Mouse (Mus musculus): ENCODE data around the gene Uhrf1bp1l.

DNA sequence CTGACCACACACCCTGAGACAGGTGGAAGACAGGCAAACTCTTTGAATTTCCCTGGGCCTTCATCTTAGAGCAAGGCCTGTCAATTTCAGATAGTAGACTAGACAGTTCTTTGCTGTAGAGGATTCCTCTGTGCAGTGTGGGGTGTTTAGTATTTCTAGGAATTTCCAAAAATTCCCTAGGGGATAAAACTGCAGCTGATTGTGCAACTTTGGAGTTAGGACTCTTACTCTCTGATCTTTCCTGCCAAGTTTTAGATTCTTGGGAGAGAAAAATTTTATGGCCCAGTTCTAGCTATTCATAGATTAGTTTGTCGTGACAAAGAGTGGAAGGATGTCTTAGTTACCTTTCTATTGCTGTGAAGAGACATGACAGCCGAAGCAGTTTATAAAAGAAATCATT is 3.8 kb downstream of the Uhrf1bp1l start:
- no peak for TF ChIP-seq POLR2A (IDR thresholded peaks at IDR 0.05; ENCODE audit: borderline replicate concordance, insufficient read depth, low read length)
- TF ChIP-seq CTCF (IDR thresholded peaks at IDR 0.05; ENCODE audit: borderline replicate concordance, insufficient read depth, low read depth, low read length): no peak

Measured in cerebellum, adult 2 months (tissue).